ENCODE assay signal across 8 mouse cellular contexts in the genomic region with DNA sequence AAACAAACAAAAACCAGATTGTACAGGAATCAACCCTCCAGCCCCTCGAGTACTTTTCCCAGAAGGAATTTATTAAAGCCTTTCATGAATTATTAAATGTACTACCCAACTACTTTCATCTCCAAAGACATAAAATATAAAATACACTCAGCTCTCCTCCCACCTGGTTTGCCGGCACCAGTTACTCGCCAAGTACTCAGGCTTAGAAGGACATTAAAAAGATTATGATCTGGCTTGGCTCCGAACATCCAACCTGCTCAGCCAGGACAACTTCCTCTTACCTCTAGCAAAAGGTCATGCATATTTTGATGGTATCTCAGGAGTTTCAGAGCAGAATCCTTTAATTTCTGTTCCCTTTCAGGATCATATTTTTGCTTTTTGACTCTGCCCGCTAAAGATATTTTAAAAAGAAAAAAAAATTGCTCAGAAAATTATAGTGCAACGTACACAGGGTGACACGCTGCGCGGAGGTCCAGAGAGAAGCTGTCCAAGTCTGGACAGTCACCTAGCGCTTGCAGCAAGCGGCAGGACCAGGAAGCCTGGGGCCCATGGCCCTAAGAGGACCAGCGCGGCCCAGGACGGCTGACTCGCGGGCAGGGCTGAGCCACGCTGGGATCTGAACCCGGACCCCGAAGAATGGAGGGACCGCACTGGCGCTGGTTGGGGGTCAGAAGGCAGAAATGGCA. TPM values are rescaled to one million over a fixed set of nuclear protein-coding genes. Genes with fewer than 3 reads are reported as not detected.
A peak's percentile ranks its signal among the peaks of the same experiment; 100 is the strongest.
DNase-seq lines count a peak whose midpoint lies in the region; ATAC-seq and TF ChIP-seq lines count a peak whose summit lies in the region.

No protein-coding gene starts in this region.

- peak overlapping the region; percentile 51 for H3K4me3 ChIP-seq in kidney, adult 2 months (ENCODE audit: insufficient read depth, low read depth, low read length)
- H3K4me3 ChIP-seq in bone marrow macrophage, adult 2 months (ENCODE audit: insufficient read depth, low read length), result peak overlapping the region; percentile 72
- peak overlapping the region; percentile 58 for H3K4me3 ChIP-seq in hindbrain, embryonic 11.5 days (ENCODE audit: low read depth, low read length)
- peak overlapping the region; percentile 78 for H3K4me3 ChIP-seq in midbrain, embryonic 10.5 days

- H3K9ac ChIP-seq in hindbrain, embryonic 11.5 days (ENCODE audit: low read depth, low read length), result peak overlapping the region; percentile 69

- peak overlapping the region; percentile 65; the same call in 1 of the 2 replicates for H3K27ac ChIP-seq in kidney, adult 2 months (ENCODE audit: insufficient read depth, low read depth, low read length)
- H3K27ac ChIP-seq in bone marrow macrophage, adult 2 months (ENCODE audit: insufficient read depth, low read depth, low read length), result no peak overlapping the region
- no peak overlapping the region for H3K27ac ChIP-seq in hindbrain, embryonic 11.5 days (ENCODE audit: low read depth, low read length)
- H3K27ac ChIP-seq in midbrain, embryonic 10.5 days (replicated peaks), result peak overlapping the region; percentile 88

- H3K4me1 ChIP-seq in kidney, adult 2 months (ENCODE audit: control insufficient read depth, insufficient read depth, low read length), result peaks cover 4% of the 10 kb centered on the region; the same call in 1 of the 2 replicates
- no peaks in the 10 kb centered on the region for H3K4me1 ChIP-seq in bone marrow macrophage, adult 2 months (ENCODE audit: control insufficient read depth, insufficient read depth, low read length)
- no peaks in the 10 kb centered on the region for H3K4me1 ChIP-seq in hindbrain, embryonic 11.5 days (replicated peaks; ENCODE audit: control insufficient read depth, insufficient read depth, low read length)
- peaks cover 23% of the 10 kb centered on the region for H3K4me1 ChIP-seq in midbrain, embryonic 10.5 days

- H3K27me3 ChIP-seq in kidney, adult 2 months (replicated peaks; ENCODE audit: control insufficient read depth, insufficient read depth, low read length), result no peaks in the 10 kb centered on the region
- H3K27me3 ChIP-seq in hindbrain, embryonic 11.5 days (ENCODE audit: control insufficient read depth, insufficient read depth, low read length), result no peaks in the 10 kb centered on the region
- H3K27me3 ChIP-seq in midbrain, embryonic 10.5 days (ENCODE audit: low read depth, poor library complexity, severe bottlenecking), result no peaks in the 10 kb centered on the region

- H3K9me3 ChIP-seq in hindbrain, embryonic 11.5 days (ENCODE audit: control insufficient read depth, low read length), result no peaks in the 10 kb centered on the region
- H3K9me3 ChIP-seq in midbrain, embryonic 10.5 days (replicated peaks), result no peaks in the 10 kb centered on the region

- no peak for TF ChIP-seq POLR2A in kidney, adult 2 months (IDR thresholded peaks at IDR 0.05; ENCODE audit: low read depth, low read length)
- no peak for TF ChIP-seq POLR2A in bone marrow macrophage, adult 2 months (IDR thresholded peaks at IDR 0.05; ENCODE audit: borderline replicate concordance, low read depth, low read length)

- WGBS in kidney, adult 2 months, result 6% methylated on average over 21 of the region's 21 CpGs
- WGBS in hindbrain, embryonic 11.5 days, result 11% methylated on average over 21 of the region's 21 CpGs
- WGBS in midbrain, embryonic 10.5 days, result 9% methylated on average over 21 of the region's 21 CpGs

- peak; percentile 90 for ATAC-seq in hindbrain, embryonic 11.5 days (ENCODE audit: low FRiP score)

- no peak for TF ChIP-seq CTCF in kidney, adult 2 months (conservative IDR thresholded peaks at IDR 0.05; ENCODE audit: insufficient read depth, insufficient read length, low read depth, low read length)
- peak; percentile 9; the same call in 1 of the 2 replicates for TF ChIP-seq CTCF in bone marrow macrophage, adult 2 months (IDR thresholded peaks at IDR 0.05; ENCODE audit: low read depth, low read length)

- H3K4me2 ChIP-seq in hindbrain, embryonic 11.5 days (replicated peaks; ENCODE audit: low read depth, low read length), result peak overlapping the region; percentile 74

- no peaks in the 10 kb centered on the region for H3K36me3 ChIP-seq in kidney, adult 2 months (ENCODE audit: control insufficient read depth, insufficient read depth, low read length)
- no peaks in the 10 kb centered on the region for H3K36me3 ChIP-seq in hindbrain, embryonic 11.5 days (ENCODE audit: control insufficient read depth, insufficient read depth, low read length)
- H3K36me3 ChIP-seq in midbrain, embryonic 10.5 days, result peaks cover 15% of the 10 kb centered on the region

- peak; percentile 35 for DNase-seq in kidney, adult 2 months
- DNase-seq in kidney, postnatal 25 days, result no peak
- DNase-seq in hindbrain, embryonic 11.5 days (ENCODE audit: low spot score), result no peak
- no peak for DNase-seq in midbrain, embryonic 10.5 days (ENCODE audit: low spot score)
- no peak for DNase-seq in retina, postnatal 1 day
- DNase-seq in adrenal gland, adult 18-20 months (ENCODE audit: low spot score in 2 of 2), result no peak
- DNase-seq in spleen, postnatal 14 days (ENCODE audit: low spot score in 2 of 2), result no peak

RNA-seq across cellular contexts. Expression of a gene that starts 0.5 kb away (rescaled TPM):
- 15.9 and 19.2 TPM in 2 replicates for polyA plus RNA-seq in kidney, adult 2 months (2012; rRNA removed)
- polyA plus RNA-seq in bone marrow macrophage, adult 2 months (2012; ENCODE audit: insufficient read depth, insufficient read length, missing spikeins), result 13.6 and 16.5 TPM in 2 replicates
- polyA plus RNA-seq in hindbrain, embryonic 11.5 days (2014; fragmentation: Nextera tagmentation; extraction: Ambion mirVana), result 26.9 and 35.4 TPM in 2 replicates
- polyA plus RNA-seq in midbrain, embryonic 10.5 days (2016; fragmentation: Nextera tagmentation; extraction: Ambion mirVana), result 40.4 and 45.3 TPM in 2 replicates
- 1 to 10 TPM; 1.2 to 4.2 TPM for total RNA-seq in adrenal gland, adult 18-20 months (2021)

RNA-seq across cellular contexts. Expression of a gene that starts 14.6 kb away (rescaled TPM):
- 6.0 and 7.2 TPM in 2 replicates for polyA plus RNA-seq in kidney, adult 2 months (2012; rRNA removed)
- not detected in 2 replicates for polyA plus RNA-seq in bone marrow macrophage, adult 2 months (2012; ENCODE audit: insufficient read depth, insufficient read length, missing spikeins)
- 13.1 and 13.2 TPM in 2 replicates for polyA plus RNA-seq in hindbrain, embryonic 11.5 days (2014; fragmentation: Nextera tagmentation; extraction: Ambion mirVana)
- polyA plus RNA-seq in midbrain, embryonic 10.5 days (2016; fragmentation: Nextera tagmentation; extraction: Ambion mirVana), result 9.7 and 12.3 TPM in 2 replicates
- 1 to 10 TPM; 1.7 to 3.1 TPM for total RNA-seq in adrenal gland, adult 18-20 months (2021)

RNA-seq across cellular contexts. Expression of a gene that starts 55.6 kb away (rescaled TPM):
- polyA plus RNA-seq in kidney, adult 2 months (2012; rRNA removed), result 164 and 166 TPM in 2 replicates
- 218 and 244 TPM in 2 replicates for polyA plus RNA-seq in bone marrow macrophage, adult 2 months (2012; ENCODE audit: insufficient read depth, insufficient read length, missing spikeins)
- polyA plus RNA-seq in hindbrain, embryonic 11.5 days (2014; fragmentation: Nextera tagmentation; extraction: Ambion mirVana), result 179 and 181 TPM in 2 replicates
- 150 and 167 TPM in 2 replicates for polyA plus RNA-seq in midbrain, embryonic 10.5 days (2016; fragmentation: Nextera tagmentation; extraction: Ambion mirVana)
- total RNA-seq in adrenal gland, adult 18-20 months (2021), result 100 to 1,000 TPM; 218 to 255 TPM

Comparison
In these comparisons a context has a peak if more than half of its experiments do, and no peak if none do; other contexts are left out.
1. H3K27ac ChIP-seq: peak in kidney, adult 2 months (single experiment) and midbrain, embryonic 10.5 days (single experiment); none in bone marrow macrophage, adult 2 months (single experiment) and hindbrain, embryonic 11.5 days (single experiment).
2. Peak in every context shown above with its lines, with median percentiles within 50 percentile points of each other: H3K4me3 ChIP-seq.